Mouse (Mus musculus): ENCODE measurements around the gene Hexim1.

The Hexim1 gene

GRCm38 (mm10) chr11:103158621-103159478 lies 42.8 kb downstream of the Hexim1 start:
- DNase-seq (ENCODE audit: low read depth): peak; percentile 93

GRCm38 (mm10) chr11:103160738-103161137 lies 44.7 kb downstream of the Hexim1 start:
- no peak for DNase-seq (ENCODE audit: low read depth)

- DNase-seq (ENCODE audit: low read depth): peak; percentile 54
Measured at GRCm38 (mm10) chr11:103161449-103161848, 45.4 kb downstream of the Hexim1 start.

- DNase-seq (ENCODE audit: low read depth): peak; percentile 79
Measured at GRCm38 (mm10) chr11:103162132-103162531, 46.1 kb downstream of the Hexim1 start.

GRCm38 (mm10) chr11:103164391-103164790 lies 48.4 kb downstream of the Hexim1 start:
- DNase-seq (ENCODE audit: low read depth): no peak

DNA sequence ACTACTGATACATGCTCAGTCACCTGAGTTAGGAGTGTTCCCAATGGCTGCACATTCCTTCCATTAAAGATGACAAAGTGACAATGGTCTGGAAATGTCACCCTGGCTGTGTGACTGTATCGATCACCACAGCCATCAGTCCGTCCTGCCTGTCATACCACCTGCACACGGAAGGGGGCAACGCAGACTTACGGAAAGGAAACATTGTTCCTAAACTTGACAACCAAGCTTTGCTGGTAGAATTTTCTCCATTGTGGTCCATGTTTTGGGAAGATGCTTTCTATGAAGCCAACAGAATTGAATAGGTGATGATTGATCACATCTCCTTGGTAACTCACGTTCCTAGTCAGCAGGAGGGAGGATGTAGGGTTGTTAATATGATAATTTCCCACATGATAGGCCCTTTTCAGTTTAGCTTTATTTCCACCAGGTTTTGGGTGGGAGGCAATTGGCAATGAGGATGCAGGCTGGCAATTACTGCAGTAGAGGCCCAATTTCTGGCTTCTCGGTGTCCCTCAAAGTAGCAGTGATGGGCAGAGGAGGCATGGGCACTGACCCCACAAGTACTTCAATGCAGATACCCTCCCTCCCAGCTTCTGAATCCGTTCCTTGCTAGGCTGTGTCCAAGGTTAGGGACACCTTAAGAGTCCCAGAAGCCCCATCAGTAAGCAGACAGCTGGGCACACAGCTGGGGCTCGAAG lies 52.8 kb downstream of the Hexim1 start:
- DNase-seq (ENCODE audit: low read depth): peak; percentile 75
